Mouse (Mus musculus) megakaryocyte, embryonic 14.5 days (primary cell): ENCODE measurements around the gene Gm20422.

ENCODE experiments used
- FLI1 ChIP-seq: IDR thresholded peaks from 2 replicates; pipeline ENCODE4 v1.6.1; 2012; ENCODE audit warnings: low read length, inconsistent platforms, mixed read lengths
- GATA1 ChIP-seq: IDR thresholded peaks from 3 replicates; pipeline ENCODE4 v1.6.1; 2012; ENCODE audit warnings: mixed read lengths, low read length, inconsistent platforms, borderline replicate concordance

DNA sequence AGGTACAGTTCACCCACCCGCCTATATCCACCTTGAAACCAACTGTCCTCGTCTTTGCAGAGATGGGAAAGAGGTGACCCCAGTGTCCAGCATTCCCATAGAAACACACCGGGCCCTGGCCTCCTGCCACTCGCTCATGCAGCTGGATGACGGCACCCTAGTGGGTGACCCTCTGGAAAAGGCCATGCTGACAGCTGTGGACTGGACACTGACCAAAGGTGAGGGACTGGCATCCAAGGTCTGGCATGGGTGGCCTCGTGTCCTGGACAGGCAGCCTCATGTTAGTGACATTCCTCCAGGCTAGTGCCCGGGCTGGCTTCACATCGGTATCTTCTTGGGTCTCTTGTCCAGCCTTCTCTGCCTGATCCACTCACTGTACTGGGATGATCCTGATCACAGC is 24.6 kb upstream of the Gm20422 start:
- TF ChIP-seq GATA1 (no peak), FLI1 (no peak)
